8 mouse cellular contexts compared by ENCODE assay signal in genomic region chr11:59164384-59164783, GRCm38 (mm10). TPM values are rescaled to one million over a fixed set of nuclear protein-coding genes. Genes with fewer than 3 reads are reported as not detected.
DNase-seq lines count a peak whose midpoint lies in the region; ATAC-seq and TF ChIP-seq lines count a peak whose summit lies in the region.

No protein-coding gene starts in this region.

- peak overlapping the region; percentile 75 for H3K9ac ChIP-seq in ES-Bruce4 (ENCODE audit: low read depth, poor library complexity, severe bottlenecking)
- H3K9ac ChIP-seq in forebrain, postnatal 0 days: no peak overlapping the region
- peak overlapping the region; percentile 88 for H3K9ac ChIP-seq in liver, embryonic 15.5 days

- H3K27ac ChIP-seq in ES-Bruce4 (ENCODE audit: insufficient read depth, low read length): peak overlapping the region; percentile 79
- no peak overlapping the region for H3K27ac ChIP-seq in forebrain, postnatal 0 days (ENCODE audit: low read depth, low read length)
- H3K27ac ChIP-seq in liver, embryonic 15.5 days (replicated peaks): peak overlapping the region; percentile 99

- no peak for TF ChIP-seq EP300 in ES-Bruce4 (IDR thresholded peaks at IDR 0.05; ENCODE audit: insufficient read depth, low read depth, low read length)

- no peaks in the 10 kb centered on the region for H3K27me3 ChIP-seq in ES-Bruce4 (ENCODE audit: control insufficient read depth, insufficient read depth, low read length, poor library complexity, severe bottlenecking)
- H3K27me3 ChIP-seq in forebrain, postnatal 0 days (ENCODE audit: insufficient read depth, low read length): no peaks in the 10 kb centered on the region
- no peaks in the 10 kb centered on the region for H3K27me3 ChIP-seq in liver, embryonic 15.5 days

- ATAC-seq in forebrain, postnatal 0 days: no peak
- ATAC-seq in liver, embryonic 15.5 days (ENCODE audit: insufficient read depth): peak; percentile 73

- no peaks in the 10 kb centered on the region for H3K36me3 ChIP-seq in ES-Bruce4 (ENCODE audit: control insufficient read depth, insufficient read depth, low read length, poor library complexity, severe bottlenecking)
- no peaks in the 10 kb centered on the region for H3K36me3 ChIP-seq in forebrain, postnatal 0 days (ENCODE audit: insufficient read depth)
- peaks cover 26% of the 10 kb centered on the region for H3K36me3 ChIP-seq in liver, embryonic 15.5 days (replicated peaks)

- TF ChIP-seq POLR2A in ES-Bruce4 (IDR thresholded peaks at IDR 0.05; ENCODE audit: insufficient read depth, low read length): no peak

- TF ChIP-seq CTCF in ES-Bruce4 (IDR thresholded peaks at IDR 0.05; ENCODE audit: low read depth, low read length): no peak
- no peak for TF ChIP-seq CTCF in forebrain, postnatal 0 days (IDR thresholded peaks at IDR 0.05; ENCODE audit: low read depth)

- peak; percentile 51 for DNase-seq in 416B (ENCODE audit: low read depth)
- no peak for DNase-seq in forebrain, postnatal 0 days
- peak; percentile 44 for DNase-seq in testis, postnatal 10 days (ENCODE audit: low spot score)
- no peak for DNase-seq in layer of hippocampus, adult 9-10 months (ENCODE audit: low spot score)
- DNase-seq in layer of hippocampus, adult 11-12 months (ENCODE audit: low spot score): no peak
- DNase-seq in right cerebral cortex, postnatal 4 days: no peak

- peak overlapping the region; percentile 64; the same call in 1 of the 2 replicates for H3K4me2 ChIP-seq in forebrain, postnatal 0 days (ENCODE audit: low read depth)
- H3K4me2 ChIP-seq in liver, embryonic 15.5 days: peak overlapping the region; percentile 85

- no peaks in the 10 kb centered on the region for H3K9me3 ChIP-seq in ES-Bruce4 (replicated peaks; ENCODE audit: control insufficient read depth, insufficient read depth, low read length, poor library complexity, severe bottlenecking)
- no peaks in the 10 kb centered on the region for H3K9me3 ChIP-seq in forebrain, postnatal 0 days (ENCODE audit: low read length)
- H3K9me3 ChIP-seq in liver, embryonic 15.5 days (replicated peaks): no peaks in the 10 kb centered on the region

- 88% methylated on average over 9 of the region's 9 CpGs for WGBS in forebrain, postnatal 0 days
- 14% methylated on average over 9 of the region's 9 CpGs for WGBS in liver, embryonic 15.5 days (ENCODE audit: insufficient replicate concordance)

- peak overlapping the region; percentile 29 for H3K4me3 ChIP-seq in ES-Bruce4 (ENCODE audit: low read depth, low read length)
- H3K4me3 ChIP-seq in forebrain, postnatal 0 days (ENCODE audit: low read depth, low read length): no peak overlapping the region
- H3K4me3 ChIP-seq in liver, embryonic 15.5 days (replicated peaks): peak overlapping the region; percentile 78

- no peaks in the 10 kb centered on the region for H3K4me1 ChIP-seq in ES-Bruce4 (ENCODE audit: control insufficient read depth, insufficient read depth, low read length)
- H3K4me1 ChIP-seq in forebrain, postnatal 0 days (ENCODE audit: insufficient read depth): peaks cover 16% of the 10 kb centered on the region
- H3K4me1 ChIP-seq in liver, embryonic 15.5 days (replicated peaks): peaks cover 63% of the 10 kb centered on the region

RNA-seq across cellular contexts. Expression of gene Iba57, which starts 0.8 kb away (rescaled TPM):
- polyA plus RNA-seq in ES-Bruce4 (2011; ENCODE audit: insufficient read depth, insufficient read length, low read depth, missing spikeins): 3.0 and 4.0 TPM in 2 replicates
- 11.2 and 13.8 TPM in 2 replicates for total RNA-seq in forebrain, postnatal 0 days (2014; rRNA removed)
- 10.8 and 11.1 TPM in 2 replicates for polyA plus RNA-seq in forebrain, postnatal 0 days (2015; fragmentation: Nextera tagmentation; extraction: Ambion mirVana)
- polyA plus RNA-seq in liver, embryonic 15.5 days (2015; fragmentation: Nextera tagmentation; extraction: Ambion mirVana): 12.1 and 14.5 TPM in 2 replicates

RNA-seq across cellular contexts. Expression of gene Gjc2, which starts 18.6 kb away (rescaled TPM):
- polyA plus RNA-seq in ES-Bruce4 (2011; ENCODE audit: insufficient read depth, insufficient read length, low read depth, missing spikeins): not detected in 2 replicates
- 0.76 and 1.2 TPM in 2 replicates for total RNA-seq in forebrain, postnatal 0 days (2014; rRNA removed)
- polyA plus RNA-seq in forebrain, postnatal 0 days (2015; fragmentation: Nextera tagmentation; extraction: Ambion mirVana): 0.19 and 0.31 TPM in 2 replicates
- polyA plus RNA-seq in liver, embryonic 15.5 days (2015; fragmentation: Nextera tagmentation; extraction: Ambion mirVana): 0.10 and 0.17 TPM in 2 replicates

RNA-seq across cellular contexts. Expression of gene Guk1, which starts 27.6 kb away (rescaled TPM):
- 54.0 and 54.9 TPM in 2 replicates for polyA plus RNA-seq in ES-Bruce4 (2011; ENCODE audit: insufficient read depth, insufficient read length, low read depth, missing spikeins)
- 122 and 157 TPM in 2 replicates for total RNA-seq in forebrain, postnatal 0 days (2014; rRNA removed)
- 274 and 284 TPM in 2 replicates for polyA plus RNA-seq in forebrain, postnatal 0 days (2015; fragmentation: Nextera tagmentation; extraction: Ambion mirVana)
- polyA plus RNA-seq in liver, embryonic 15.5 days (2015; fragmentation: Nextera tagmentation; extraction: Ambion mirVana): 54.2 and 60.8 TPM in 2 replicates

RNA-seq across cellular contexts. Expression of gene Obscn, which starts 28.2 kb away (rescaled TPM):
- 0.35 and 1.3 TPM in 2 replicates for polyA plus RNA-seq in ES-Bruce4 (2011; ENCODE audit: insufficient read depth, insufficient read length, low read depth, missing spikeins)
- total RNA-seq in forebrain, postnatal 0 days (2014; rRNA removed): 1.5 and 1.7 TPM in 2 replicates
- polyA plus RNA-seq in forebrain, postnatal 0 days (2015; fragmentation: Nextera tagmentation; extraction: Ambion mirVana): 0.23 and 0.31 TPM in 2 replicates
- polyA plus RNA-seq in liver, embryonic 15.5 days (2015; fragmentation: Nextera tagmentation; extraction: Ambion mirVana): 0.28 and 0.30 TPM in 2 replicates

RNA-seq across cellular contexts. Expression of gene Mrpl55, which starts 37.9 kb away (rescaled TPM):
- polyA plus RNA-seq in ES-Bruce4 (2011; ENCODE audit: insufficient read depth, insufficient read length, low read depth, missing spikeins): 41.7 and 48.2 TPM in 2 replicates
- total RNA-seq in forebrain, postnatal 0 days (2014; rRNA removed): 45.2 and 69.5 TPM in 2 replicates
- polyA plus RNA-seq in forebrain, postnatal 0 days (2015; fragmentation: Nextera tagmentation; extraction: Ambion mirVana): 124 and 131 TPM in 2 replicates
- polyA plus RNA-seq in liver, embryonic 15.5 days (2015; fragmentation: Nextera tagmentation; extraction: Ambion mirVana): 50.5 and 51.0 TPM in 2 replicates

Comparison
In these comparisons a context has a peak if more than half of its experiments do, and no peak if none do; other contexts are left out.
1. DNase-seq: peak in 416B (single experiment) and testis, postnatal 10 days (single experiment); none in forebrain, postnatal 0 days (single experiment), layer of hippocampus, adult 9-10 months (single experiment), layer of hippocampus, adult 11-12 months (single experiment) and right cerebral cortex, postnatal 4 days (single experiment).